Mouse (Mus musculus): Measurements from ENCODE around the gene Fam189b. TPM values are rescaled to one million over a fixed set of nuclear protein-coding genes. Genes with fewer than 3 reads are reported as not detected.
A peak's percentile ranks its signal among the peaks of the same experiment; 100 is the strongest.
"Not testable (repeated sequence)": the region's sequence is repeated elsewhere in the genome, so short reads cannot be mapped to it uniquely, and the experiment has no call there.

The Fam189b gene
- 71.2 and 80.1 TPM in 2 replicates for polyA plus RNA-seq (2015; fragmentation: Nextera tagmentation; extraction: Ambion mirVana)

- DNase-seq (ENCODE audit: low spot score), result peak; percentile 78
These were observed at the start of gene Fam189b for GRCm38 (mm10) chr3:89183058-89183958. Gene Fam189b (plus strand): TSS chr3:89183143.

- DNase-seq (ENCODE audit: low spot score), result no peak
These were observed 49.2 kb upstream of the Fam189b start for GRCm38 (mm10) chr3:89133752-89134151.

GRCm38 (mm10) chr3:89135958-89136357 is 47.0 kb upstream of the Fam189b start, which contains the start of gene Pklr:
Gene Pklr (plus strand): TSS chr3:89136142.
- no peak for DNase-seq (ENCODE audit: low spot score)

GRCm38 (mm10) chr3:89136365-89136764 is 46.6 kb upstream of the Fam189b start:
- DNase-seq (ENCODE audit: low spot score), result peak; percentile 23

- DNase-seq (ENCODE audit: low spot score), result no peak
These were observed 38.1 kb upstream of the Fam189b start for GRCm38 (mm10) chr3:89144821-89145220.

- no peak for DNase-seq (ENCODE audit: low spot score)
These were observed 37.4 kb upstream of the Fam189b start for GRCm38 (mm10) chr3:89145566-89145965.

GRCm38 (mm10) chr3:89147101-89147978 is 35.6 kb upstream of the Fam189b start:
- no peak for DNase-seq (ENCODE audit: low spot score)

- DNase-seq (ENCODE audit: low spot score), result no peak
These were observed 35.0 kb upstream of the Fam189b start for GRCm38 (mm10) chr3:89147979-89148311.

GRCm38 (mm10) chr3:89148567-89148966 is 34.4 kb upstream of the Fam189b start:
- DNase-seq (ENCODE audit: low spot score), result no peak

GRCm38 (mm10) chr3:89152084-89152835 is 30.7 kb upstream of the Fam189b start:
- no peak for DNase-seq (ENCODE audit: low spot score)

- DNase-seq (ENCODE audit: low spot score), result no peak
These were observed 26.0 kb upstream of the Fam189b start for GRCm38 (mm10) chr3:89156951-89157350.

- no peak for DNase-seq (ENCODE audit: low spot score)
These were observed 24.3 kb upstream of the Fam189b start for GRCm38 (mm10) chr3:89158651-89159050.

- no peak for DNase-seq (ENCODE audit: low spot score)
These were observed 23.7 kb upstream of the Fam189b start for GRCm38 (mm10) chr3:89159211-89159610.

- DNase-seq (ENCODE audit: low spot score), result peak; percentile 89
These were observed 23.2 kb upstream of the Fam189b start, which contains the start of gene Hcn3 for GRCm38 (mm10) chr3:89159616-89160344. Gene Hcn3 (minus strand): TSS chr3:89160196.

- DNase-seq (ENCODE audit: low spot score), result not testable (repeated sequence)
These were observed 21.7 kb upstream of the Fam189b start for GRCm38 (mm10) chr3:89161207-89161606.

GRCm38 (mm10) chr3:89161786-89162185 is 21.2 kb upstream of the Fam189b start:
- no peak for DNase-seq (ENCODE audit: low spot score)

GRCm38 (mm10) chr3:89163123-89163522 is 19.8 kb upstream of the Fam189b start:
- DNase-seq (ENCODE audit: low spot score), result no peak

- DNase-seq (ENCODE audit: low spot score), result peak; percentile 22
These were observed 19.2 kb upstream of the Fam189b start for GRCm38 (mm10) chr3:89163643-89164245.

GRCm38 (mm10) chr3:89164506-89165267 is 18.3 kb upstream of the Fam189b start, which contains the start of gene Clk2:
Gene Clk2 (plus strand): TSS chr3:89164795.
- DNase-seq (ENCODE audit: low spot score), result peak; percentile 96
